Mouse (Mus musculus) heart, postnatal 0 days (tissue): ENCODE data around the gene BC035044.
A peak's percentile ranks its signal among the peaks of the same experiment; 100 is the strongest.

ENCODE experiments used
- CTCF ChIP-seq: IDR thresholded peaks from 2 replicates; pipeline ENCODE4 v1.5.1; 2016; ENCODE audit warnings: antibody characterized with exemption, control low read depth, low read depth
- EP300 ChIP-seq: IDR thresholded peaks from 2 replicates; pipeline ENCODE4 v1.6.1; 2016; ENCODE audit warnings: antibody characterized with exemption, low read depth

DNA sequence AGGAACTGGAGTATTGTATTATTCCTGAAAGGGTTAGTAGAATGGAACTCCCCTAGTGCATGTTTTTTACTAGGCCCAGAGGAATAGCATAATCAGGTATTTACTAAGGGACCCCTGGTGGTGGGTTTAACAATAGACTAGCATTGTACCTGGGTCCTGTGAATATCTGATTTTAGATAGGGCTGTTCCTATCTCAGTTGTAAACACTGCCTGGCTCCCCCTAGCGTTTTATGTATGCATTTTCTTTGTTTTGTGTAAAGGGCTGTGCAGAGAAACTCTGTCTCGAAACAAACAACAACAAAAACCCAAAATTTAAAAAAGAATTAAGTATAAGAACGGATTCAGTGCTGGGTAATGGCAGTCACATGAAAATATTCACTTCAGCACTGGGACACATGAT lies 83.9 kb downstream of the BC035044 start:
- TF ChIP-seq CTCF = peak; percentile 5; the same call in 1 of the 2 replicates
- no peak for TF ChIP-seq EP300
